Mouse (Mus musculus): ENCODE results near the gene Lap3. TPM values are rescaled to one million over a fixed set of nuclear protein-coding genes. Genes with fewer than 3 reads are reported as not detected.

Gene Lap3
- total and polyA plus RNA-seq, 3 experiments = 24.0 to 107 (median 98.4) TPM

DNA sequence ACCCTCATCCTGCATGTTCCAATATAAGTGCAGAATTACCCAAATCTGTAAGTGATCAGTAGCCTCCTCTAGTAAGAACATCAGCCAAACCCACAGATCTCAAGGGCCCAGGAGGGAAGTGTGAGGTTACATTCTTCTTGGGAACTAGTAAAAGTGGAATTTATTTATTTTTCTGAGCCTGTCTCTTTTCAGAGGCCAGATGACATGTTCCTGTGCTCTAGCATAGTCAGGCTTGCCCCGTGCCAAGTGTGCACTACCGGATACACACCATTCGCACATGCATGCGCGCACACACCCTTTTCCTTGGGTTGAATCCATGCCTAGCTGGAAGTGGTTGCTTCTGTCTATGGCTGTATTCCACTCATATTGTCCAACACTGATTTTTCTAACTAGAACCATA is 17.4 kb upstream of the Lap3 start:
- Histone ChIP-seq H3K27ac (no peak overlapping the region), H3K27me3 (ENCODE audit: control insufficient read depth, insufficient read depth, low read length) (no peaks in the 10 kb centered on the region), H3K79me2 (replicated peaks; ENCODE audit: control insufficient read depth, insufficient read depth, low read length) (no peaks in the 10 kb centered on the region), H3K9ac (ENCODE audit: low read depth, low read length) (no peak overlapping the region), H3K4me1 (ENCODE audit: control insufficient read depth, insufficient read depth, low read length) (peaks cover 1% of the 10 kb centered on the region; the same call in 1 of the 2 replicates), H3K36me3 (ENCODE audit: control insufficient read depth, insufficient read depth, low read length) (no peaks in the 10 kb centered on the region), H3K4me3 (no peak overlapping the region)
- DNase-seq = no peak
- TF ChIP-seq CTCF (IDR thresholded peaks at IDR 0.05) (no peak), EP300 (IDR thresholded peaks at IDR 0.05; ENCODE audit: insufficient read depth, low read depth, low read length) (no peak), POLR2A (IDR thresholded peaks at IDR 0.05; ENCODE audit: insufficient read depth, low read depth, low read length) (no peak)
- WGBS = 76% methylated on average over 5 of the region's 5 CpGs
- intact Hi-C loops (cut with DNase I) = loop anchor here (2.0 kb wide), 3 partner anchors 15 to 871 kb away; no protein-coding TSS in a partner anchor

DNA sequence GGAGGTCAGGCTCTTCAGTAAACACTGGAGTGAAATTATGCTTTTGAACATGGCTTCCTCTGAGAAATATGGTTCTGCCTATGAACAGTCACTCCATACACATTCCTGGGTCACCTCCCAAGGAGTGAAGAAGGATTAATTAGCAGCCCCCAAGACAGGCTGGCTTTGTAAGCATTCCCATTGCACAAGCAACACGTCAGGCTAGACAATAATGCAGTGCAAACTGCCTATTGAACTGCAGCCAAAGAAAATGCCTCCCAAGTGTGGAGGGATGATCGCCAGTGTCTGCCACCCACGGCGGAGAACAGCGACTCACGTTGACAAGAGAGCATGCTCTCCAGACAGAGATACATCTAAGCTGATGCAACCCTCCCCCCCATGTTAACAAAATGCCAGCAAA is 16.9 kb upstream of the Lap3 start:
- H3K9ac ChIP-seq (ENCODE audit: low read depth, low read length) = no peak overlapping the region
- no peaks in the 10 kb centered on the region for H3K27me3 ChIP-seq (ENCODE audit: control insufficient read depth, insufficient read depth, low read length)
- no peaks in the 10 kb centered on the region for H3K36me3 ChIP-seq (ENCODE audit: control insufficient read depth, insufficient read depth, low read length)
- H3K27ac ChIP-seq = no peak overlapping the region
- no peak for DNase-seq
- 20% methylated on average over 6 of the region's 6 CpGs for WGBS
- no peaks in the 10 kb centered on the region for H3K79me2 ChIP-seq (replicated peaks; ENCODE audit: control insufficient read depth, insufficient read depth, low read length)
- no peak overlapping the region for H3K4me3 ChIP-seq
- peaks cover 1% of the 10 kb centered on the region; the same call in 1 of the 2 replicates for H3K4me1 ChIP-seq (ENCODE audit: control insufficient read depth, insufficient read depth, low read length)
- TF ChIP-seq POLR2A (IDR thresholded peaks at IDR 0.05; ENCODE audit: insufficient read depth, low read depth, low read length) (no peak), CTCF (IDR thresholded peaks at IDR 0.05) (no peak), EP300 (IDR thresholded peaks at IDR 0.05; ENCODE audit: insufficient read depth, low read depth, low read length) (no peak)
- intact Hi-C loops (cut with DNase I) = no loop called here

DNA sequence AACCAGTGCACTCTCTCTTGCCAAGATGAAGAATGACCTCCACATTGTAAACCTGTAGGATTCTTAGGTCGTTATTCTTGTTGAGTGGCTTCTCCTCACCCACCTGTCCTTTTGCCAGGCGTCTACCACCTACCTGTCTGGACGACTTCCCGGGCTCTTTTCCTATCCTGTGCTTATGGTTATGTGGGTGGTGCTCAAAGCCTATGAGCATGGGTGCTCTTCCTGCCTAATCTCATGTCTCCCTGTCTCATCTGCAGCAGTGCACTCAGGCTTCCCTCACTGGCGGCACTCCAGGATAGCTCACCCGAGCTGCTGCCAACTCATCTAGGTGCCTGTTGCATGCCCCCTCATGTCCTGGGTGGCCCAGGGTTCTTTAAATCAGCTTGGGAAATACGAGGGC is 15.6 kb upstream of the Lap3 start:
- no peak for TF ChIP-seq POLR2A (IDR thresholded peaks at IDR 0.05; ENCODE audit: insufficient read depth, low read depth, low read length)
- TF ChIP-seq CTCF (IDR thresholded peaks at IDR 0.05) = no peak
- TF ChIP-seq EP300 (IDR thresholded peaks at IDR 0.05; ENCODE audit: insufficient read depth, low read depth, low read length) = no peak
- no peaks in the 10 kb centered on the region for H3K79me2 ChIP-seq (replicated peaks; ENCODE audit: control insufficient read depth, insufficient read depth, low read length)
- 67% methylated on average over 7 of the region's 7 CpGs for WGBS
- no peak overlapping the region for H3K9ac ChIP-seq (ENCODE audit: low read depth, low read length)
- no peaks in the 10 kb centered on the region for H3K36me3 ChIP-seq (ENCODE audit: control insufficient read depth, insufficient read depth, low read length)
- intact Hi-C loops (cut with DNase I) = no loop called here
- H3K27ac ChIP-seq = no peak overlapping the region
- peaks cover 1% of the 10 kb centered on the region; the same call in 1 of the 2 replicates for H3K4me1 ChIP-seq (ENCODE audit: control insufficient read depth, insufficient read depth, low read length)
- no peak for DNase-seq
- no peaks in the 10 kb centered on the region for H3K27me3 ChIP-seq (ENCODE audit: control insufficient read depth, insufficient read depth, low read length)
- no peak overlapping the region for H3K4me3 ChIP-seq

DNA sequence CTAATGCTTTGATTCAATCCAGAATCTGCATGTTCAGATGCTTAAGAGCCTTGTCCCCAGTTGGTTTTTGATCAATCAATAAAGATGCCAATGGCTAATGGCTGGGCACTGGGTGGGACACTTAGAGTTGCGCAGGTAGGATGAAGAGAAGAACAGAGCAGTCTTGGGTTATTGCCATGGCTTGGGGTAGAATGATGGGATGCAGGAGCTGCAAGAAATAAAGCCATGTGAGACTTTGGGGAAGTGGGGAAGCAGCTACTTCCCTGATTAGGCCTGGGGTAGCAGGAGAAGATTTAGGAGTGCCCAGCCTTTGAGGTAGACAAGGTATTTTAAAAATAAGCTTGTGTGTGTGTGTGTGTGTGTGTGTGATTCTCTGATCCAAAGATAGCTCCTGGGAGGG is 13.1 kb upstream of the Lap3 start:
- Histone ChIP-seq H3K79me2 (replicated peaks; ENCODE audit: control insufficient read depth, insufficient read depth, low read length) (no peaks in the 10 kb centered on the region), H3K4me1 (ENCODE audit: control insufficient read depth, insufficient read depth, low read length) (no peaks in the 10 kb centered on the region), H3K4me3 (no peak overlapping the region), H3K27me3 (ENCODE audit: control insufficient read depth, insufficient read depth, low read length) (no peaks in the 10 kb centered on the region), H3K9ac (ENCODE audit: low read depth, low read length) (no peak overlapping the region), H3K27ac (no peak overlapping the region), H3K36me3 (ENCODE audit: control insufficient read depth, insufficient read depth, low read length) (no peaks in the 10 kb centered on the region)
- intact Hi-C loops (cut with DNase I) = no loop called here
- no peak for DNase-seq
- TF ChIP-seq POLR2A (IDR thresholded peaks at IDR 0.05; ENCODE audit: insufficient read depth, low read depth, low read length) (no peak), EP300 (IDR thresholded peaks at IDR 0.05; ENCODE audit: insufficient read depth, low read depth, low read length) (no peak), CTCF (IDR thresholded peaks at IDR 0.05) (no peak)
- WGBS = 71% methylated on average over 1 of the region's 1 CpGs

DNA sequence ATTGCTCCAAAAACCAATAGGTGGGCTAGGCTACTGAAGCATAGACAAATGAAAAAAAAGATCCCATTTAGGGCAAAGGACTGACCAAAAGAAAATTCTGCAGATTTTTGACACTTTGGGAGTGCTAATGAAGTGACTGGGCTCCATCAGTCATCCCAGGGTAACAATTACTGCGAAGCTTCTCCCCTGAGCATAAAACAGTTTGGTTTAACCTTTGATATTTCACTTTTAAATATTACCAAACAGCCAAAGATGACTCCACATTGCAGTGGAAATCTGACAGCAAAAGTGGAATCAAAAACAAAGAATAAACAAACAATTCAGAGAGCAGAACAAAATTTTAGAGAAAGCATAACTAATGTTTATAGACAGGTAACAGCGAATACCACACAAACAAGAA is 12.0 kb upstream of the Lap3 start:
- no peak overlapping the region for H3K27ac ChIP-seq
- H3K36me3 ChIP-seq (ENCODE audit: control insufficient read depth, insufficient read depth, low read length) = no peaks in the 10 kb centered on the region
- DNase-seq = no peak
- H3K9ac ChIP-seq (ENCODE audit: low read depth, low read length) = no peak overlapping the region
- 88% methylated on average over 2 of the region's 2 CpGs for WGBS
- no peaks in the 10 kb centered on the region for H3K4me1 ChIP-seq (ENCODE audit: control insufficient read depth, insufficient read depth, low read length)
- no peaks in the 10 kb centered on the region for H3K79me2 ChIP-seq (replicated peaks; ENCODE audit: control insufficient read depth, insufficient read depth, low read length)
- intact Hi-C loops (cut with DNase I) = no loop called here
- TF ChIP-seq POLR2A (IDR thresholded peaks at IDR 0.05; ENCODE audit: insufficient read depth, low read depth, low read length) = no peak
- TF ChIP-seq EP300 (IDR thresholded peaks at IDR 0.05; ENCODE audit: insufficient read depth, low read depth, low read length) = no peak
- no peak for TF ChIP-seq CTCF (IDR thresholded peaks at IDR 0.05)
- no peak overlapping the region for H3K4me3 ChIP-seq
- no peaks in the 10 kb centered on the region for H3K27me3 ChIP-seq (ENCODE audit: control insufficient read depth, insufficient read depth, low read length)

DNA sequence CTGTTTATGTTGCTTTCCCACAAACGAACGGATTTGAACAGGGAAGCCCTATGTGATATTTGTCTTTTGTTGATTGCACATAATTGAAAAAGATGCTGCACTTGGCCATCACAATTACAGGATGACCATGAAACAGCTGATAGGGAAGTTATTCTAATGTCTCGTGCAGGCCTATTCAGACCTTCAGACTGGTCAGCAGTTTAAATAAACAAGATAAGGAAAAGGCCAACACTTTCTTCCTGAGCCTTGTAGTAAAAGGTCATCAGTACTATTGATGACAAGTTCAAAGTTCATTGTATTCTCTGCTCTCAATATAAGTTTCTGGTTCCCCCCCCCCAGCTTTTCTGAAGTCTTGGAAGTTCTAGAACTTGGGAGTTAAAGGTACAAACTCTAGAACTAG is 10.6 kb upstream of the Lap3 start:
- TF ChIP-seq POLR2A (IDR thresholded peaks at IDR 0.05; ENCODE audit: insufficient read depth, low read depth, low read length) (no peak), EP300 (IDR thresholded peaks at IDR 0.05; ENCODE audit: insufficient read depth, low read depth, low read length) (no peak), CTCF (IDR thresholded peaks at IDR 0.05) (no peak)
- Histone ChIP-seq H3K4me3 (no peak overlapping the region), H3K4me1 (ENCODE audit: control insufficient read depth, insufficient read depth, low read length) (no peaks in the 10 kb centered on the region), H3K9ac (ENCODE audit: low read depth, low read length) (no peak overlapping the region), H3K79me2 (replicated peaks; ENCODE audit: control insufficient read depth, insufficient read depth, low read length) (no peaks in the 10 kb centered on the region), H3K27ac (no peak overlapping the region), H3K36me3 (ENCODE audit: control insufficient read depth, insufficient read depth, low read length) (no peaks in the 10 kb centered on the region), H3K27me3 (ENCODE audit: control insufficient read depth, insufficient read depth, low read length) (no peaks in the 10 kb centered on the region)
- intact Hi-C loops (cut with DNase I) = no loop called here
- 33% methylated on average over 3 of the region's 3 CpGs for WGBS
- DNase-seq = no peak
